Mouse (Mus musculus) thymus, postnatal 36 days (tissue): ENCODE data around the gene Rp2.
A peak's percentile ranks its signal among the peaks of the same experiment; 100 is the strongest.

Experiments
- DNase-seq, 2 experiments: peaks; one replicate each; pipeline ENCODE4 v3.0.0; 2022; ENCODE audit warnings: mixed read lengths in 2 of 2

The Rp2 gene

DNA sequence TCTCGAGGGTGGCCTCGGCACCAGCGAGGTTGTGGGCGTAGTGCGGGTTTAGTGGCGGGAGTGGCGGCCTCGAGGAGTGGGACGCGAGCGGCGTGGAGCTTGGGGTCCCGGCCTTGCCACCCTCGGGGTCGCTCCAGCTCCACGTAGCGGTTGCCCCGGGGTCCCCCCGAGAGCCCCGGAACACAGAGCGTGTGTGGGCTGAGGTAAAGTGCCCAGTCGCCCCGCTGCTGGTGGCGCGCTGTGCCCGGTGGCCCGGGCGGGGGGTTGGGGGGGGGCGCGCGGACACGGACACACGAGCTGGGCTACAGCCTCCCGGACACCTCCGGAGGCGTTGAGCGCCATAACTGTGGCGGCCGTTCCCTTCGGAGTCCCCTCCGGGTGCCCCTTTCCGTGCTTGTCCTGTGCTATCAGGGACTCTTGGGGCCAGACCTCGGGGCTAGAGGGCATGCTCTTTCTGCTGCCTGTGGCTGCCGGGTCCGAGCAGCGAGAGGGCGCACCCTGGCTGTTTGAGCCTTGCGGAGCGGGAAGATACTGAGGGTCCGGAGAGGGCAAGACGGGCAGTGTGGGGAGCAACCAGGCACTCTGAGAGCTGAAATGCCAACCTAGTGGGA lies 61.7 kb downstream of the Rp2 start:
- peak; percentile 30 to 39 for DNase-seq
